Mouse (Mus musculus) brain, embryonic 14.5 days (tissue): Measurements from ENCODE around the gene Card19.

Experiments
- CTCF ChIP-seq: fragments of 200-500 bp; IDR thresholded peaks from 2 replicates; pipeline ENCODE4 v1.5.1; 2012; ENCODE audit warnings: inconsistent platforms, mild to moderate bottlenecking, moderate library complexity, borderline replicate concordance; ENCODE audit not compliant: insufficient read depth, insufficient read length; ENCODE audit errors: extremely low read depth
- POLR2A ChIP-seq: fragments of 200-500 bp; IDR thresholded peaks from 2 replicates; pipeline ENCODE4 v1.6.1; 2012; ENCODE audit warnings: mild to moderate bottlenecking, inconsistent platforms, borderline replicate concordance; ENCODE audit not compliant: poor library complexity, insufficient read depth, insufficient read length, severe bottlenecking; ENCODE audit errors: extremely low read depth

GRCm38 (mm10) chr13:49247740-49248466 is 32.1 kb upstream of the Card19 start:
- TF ChIP-seq POLR2A: no peak
- no peak for TF ChIP-seq CTCF
